Mouse (Mus musculus): ENCODE results near the gene Exoc4. TPM values are rescaled to one million over a fixed set of nuclear protein-coding genes. Genes with fewer than 3 reads are reported as not detected.

The Exoc4 gene
- polyA plus RNA-seq, 1 experiment = 23.0 TPM

- H3K27ac ChIP-seq (ENCODE audit: insufficient read depth, low read length) = no peak overlapping the region
- no peak for DNase-seq
- TF ChIP-seq POLR2A (IDR thresholded peaks at IDR 0.05; ENCODE audit: borderline replicate concordance, insufficient read depth, low read length) (no peak), CTCF (IDR thresholded peaks at IDR 0.05; ENCODE audit: borderline replicate concordance, insufficient read depth, low read depth, low read length) (no peak)
- H3K4me3 ChIP-seq (replicated peaks; ENCODE audit: insufficient read depth, low read depth, low read length) = no peak overlapping the region
- no peaks in the 10 kb centered on the region for H3K4me1 ChIP-seq (ENCODE audit: control insufficient read depth, insufficient read depth, low read length)
- WGBS = 28% methylated on average over 4 of the region's 4 CpGs
- no peaks in the 10 kb centered on the region for H3K27me3 ChIP-seq (ENCODE audit: control insufficient read depth, insufficient read depth, low read length)
Observed at GRCm38 (mm10) chr6:33977448-33977847, 728.6 kb downstream of the Exoc4 start.

GRCm38 (mm10) chr6:33977880-33978279 lies 729.0 kb downstream of the Exoc4 start:
- H3K4me3 ChIP-seq (replicated peaks; ENCODE audit: insufficient read depth, low read depth, low read length) = no peak overlapping the region
- no peak for DNase-seq
- TF ChIP-seq POLR2A (IDR thresholded peaks at IDR 0.05; ENCODE audit: borderline replicate concordance, insufficient read depth, low read length) (no peak), CTCF (IDR thresholded peaks at IDR 0.05; ENCODE audit: borderline replicate concordance, insufficient read depth, low read depth, low read length) (no peak)
- no peak overlapping the region for H3K27ac ChIP-seq (ENCODE audit: insufficient read depth, low read length)
- H3K4me1 ChIP-seq (ENCODE audit: control insufficient read depth, insufficient read depth, low read length) = no peaks in the 10 kb centered on the region
- H3K27me3 ChIP-seq (ENCODE audit: control insufficient read depth, insufficient read depth, low read length) = no peaks in the 10 kb centered on the region
- 76% methylated on average over 9 of the region's 9 CpGs for WGBS

- 79% methylated on average over 9 of the region's 9 CpGs for WGBS
- no peak for TF ChIP-seq POLR2A (IDR thresholded peaks at IDR 0.05; ENCODE audit: borderline replicate concordance, insufficient read depth, low read length)
- TF ChIP-seq CTCF (IDR thresholded peaks at IDR 0.05; ENCODE audit: borderline replicate concordance, insufficient read depth, low read depth, low read length) = no peak
- Histone ChIP-seq H3K4me3 (replicated peaks; ENCODE audit: insufficient read depth, low read depth, low read length) (no peak overlapping the region), H3K27me3 (ENCODE audit: control insufficient read depth, insufficient read depth, low read length) (no peaks in the 10 kb centered on the region), H3K4me1 (ENCODE audit: control insufficient read depth, insufficient read depth, low read length) (no peaks in the 10 kb centered on the region), H3K27ac (ENCODE audit: insufficient read depth, low read length) (no peak overlapping the region)
- no peak for DNase-seq
Observed at GRCm38 (mm10) chr6:33982709-33983108, 733.8 kb downstream of the Exoc4 start.

- TF ChIP-seq CTCF (IDR thresholded peaks at IDR 0.05; ENCODE audit: borderline replicate concordance, insufficient read depth, low read depth, low read length) (no peak), POLR2A (IDR thresholded peaks at IDR 0.05; ENCODE audit: borderline replicate concordance, insufficient read depth, low read length) (no peak)
- Histone ChIP-seq H3K27ac (ENCODE audit: insufficient read depth, low read length) (no peak overlapping the region), H3K27me3 (ENCODE audit: control insufficient read depth, insufficient read depth, low read length) (no peaks in the 10 kb centered on the region), H3K4me3 (replicated peaks; ENCODE audit: insufficient read depth, low read depth, low read length) (no peak overlapping the region), H3K4me1 (ENCODE audit: control insufficient read depth, insufficient read depth, low read length) (no peaks in the 10 kb centered on the region)
- 68% methylated on average over 5 of the region's 5 CpGs for WGBS
- no peak for DNase-seq
Observed at GRCm38 (mm10) chr6:33987132-33987531, 738.2 kb downstream of the Exoc4 start.

- Histone ChIP-seq H3K4me1 (ENCODE audit: control insufficient read depth, insufficient read depth, low read length) (no peaks in the 10 kb centered on the region), H3K27me3 (ENCODE audit: control insufficient read depth, insufficient read depth, low read length) (no peaks in the 10 kb centered on the region), H3K27ac (ENCODE audit: insufficient read depth, low read length) (no peak overlapping the region), H3K4me3 (replicated peaks; ENCODE audit: insufficient read depth, low read depth, low read length) (no peak overlapping the region)
- TF ChIP-seq POLR2A (IDR thresholded peaks at IDR 0.05; ENCODE audit: borderline replicate concordance, insufficient read depth, low read length) (no peak), CTCF (IDR thresholded peaks at IDR 0.05; ENCODE audit: borderline replicate concordance, insufficient read depth, low read depth, low read length) (no peak)
- 37% methylated on average over 24 of the region's 24 CpGs for WGBS
- DNase-seq = no peak
Observed at GRCm38 (mm10) chr6:33992213-33993034, 743.5 kb downstream of the Exoc4 start.

- WGBS = 74% methylated on average over 6 of the region's 6 CpGs
- DNase-seq = no peak
- no peak overlapping the region for H3K4me3 ChIP-seq (replicated peaks; ENCODE audit: insufficient read depth, low read depth, low read length)
- no peaks in the 10 kb centered on the region for H3K4me1 ChIP-seq (ENCODE audit: control insufficient read depth, insufficient read depth, low read length)
- no peak for TF ChIP-seq POLR2A (IDR thresholded peaks at IDR 0.05; ENCODE audit: borderline replicate concordance, insufficient read depth, low read length)
- no peak for TF ChIP-seq CTCF (IDR thresholded peaks at IDR 0.05; ENCODE audit: borderline replicate concordance, insufficient read depth, low read depth, low read length)
- no peaks in the 10 kb centered on the region for H3K27me3 ChIP-seq (ENCODE audit: control insufficient read depth, insufficient read depth, low read length)
- no peak overlapping the region for H3K27ac ChIP-seq (ENCODE audit: insufficient read depth, low read length)
Observed at GRCm38 (mm10) chr6:33993842-33994241, 745.0 kb downstream of the Exoc4 start.

GRCm38 (mm10) chr6:33998590-33998989 lies 749.7 kb downstream of the Exoc4 start:
- 39% methylated on average over 4 of the region's 4 CpGs for WGBS
- Histone ChIP-seq H3K27ac (ENCODE audit: insufficient read depth, low read length) (no peak overlapping the region), H3K4me3 (replicated peaks; ENCODE audit: insufficient read depth, low read depth, low read length) (no peak overlapping the region), H3K4me1 (ENCODE audit: control insufficient read depth, insufficient read depth, low read length) (no peaks in the 10 kb centered on the region), H3K27me3 (ENCODE audit: control insufficient read depth, insufficient read depth, low read length) (no peaks in the 10 kb centered on the region)
- no peak for DNase-seq
- no peak for TF ChIP-seq POLR2A (IDR thresholded peaks at IDR 0.05; ENCODE audit: borderline replicate concordance, insufficient read depth, low read length)
- no peak for TF ChIP-seq CTCF (IDR thresholded peaks at IDR 0.05; ENCODE audit: borderline replicate concordance, insufficient read depth, low read depth, low read length)

- 49% methylated on average over 7 of the region's 7 CpGs for WGBS
Observed at GRCm38 (mm10) chr6:33999530-33999929, 750.6 kb downstream of the Exoc4 start.

More at GRCm38 (mm10) chr6:33999530-33999929, 750.6 kb downstream of the Exoc4 start:
- TF ChIP-seq CTCF (IDR thresholded peaks at IDR 0.05; ENCODE audit: borderline replicate concordance, insufficient read depth, low read depth, low read length) (no peak), POLR2A (IDR thresholded peaks at IDR 0.05; ENCODE audit: borderline replicate concordance, insufficient read depth, low read length) (no peak)
- no peaks in the 10 kb centered on the region for H3K27me3 ChIP-seq (ENCODE audit: control insufficient read depth, insufficient read depth, low read length)
- no peak for DNase-seq
- no peaks in the 10 kb centered on the region for H3K4me1 ChIP-seq (ENCODE audit: control insufficient read depth, insufficient read depth, low read length)
- no peak overlapping the region for H3K4me3 ChIP-seq (replicated peaks; ENCODE audit: insufficient read depth, low read depth, low read length)
- H3K27ac ChIP-seq (ENCODE audit: insufficient read depth, low read length) = no peak overlapping the region
